Mouse (Mus musculus): ENCODE measurements around the gene Tnp1.

DNA sequence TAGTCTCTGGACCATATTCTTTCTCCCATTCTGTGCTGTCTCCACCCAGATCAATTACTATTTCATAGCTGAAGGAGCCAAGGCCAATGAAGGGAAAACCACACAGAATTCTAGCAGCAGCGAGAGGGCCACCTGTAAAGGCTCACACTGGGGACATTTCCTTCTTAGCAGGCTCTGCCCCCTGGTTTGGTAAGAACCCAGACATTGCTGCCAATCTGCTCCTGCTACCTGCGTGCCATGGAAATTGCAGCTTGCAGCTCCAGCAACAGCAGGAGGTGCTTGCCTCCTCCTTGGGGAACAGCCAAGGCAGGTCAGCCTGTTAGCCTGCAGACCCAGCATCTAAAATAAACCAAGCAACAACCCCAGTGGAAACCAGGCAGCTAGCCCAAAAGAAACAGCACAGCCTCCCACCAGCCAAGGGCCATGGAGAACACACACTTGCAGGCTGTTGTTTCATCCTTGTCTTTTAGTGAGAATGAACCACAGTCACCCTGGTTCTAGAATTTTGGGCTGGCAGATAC is 22.7 kb downstream of the Tnp1 start:
- no peak for TF ChIP-seq POLR2A (IDR thresholded peaks at IDR 0.05; ENCODE audit: control insufficient read depth, low read depth, low read length)
- no peak for TF ChIP-seq CTCF (IDR thresholded peaks at IDR 0.05; ENCODE audit: control insufficient read depth, insufficient read depth, insufficient replicate concordance, low read depth, low read length)

All from testis, adult 2 months (tissue).